Mouse (Mus musculus) G1E-ER4 (cell line): ENCODE measurements around the gene Teddm3. TPM values are rescaled to one million over a fixed set of nuclear protein-coding genes. Genes with fewer than 3 reads are reported as not detected.
"Not testable (repeated sequence)": the region's sequence is repeated elsewhere in the genome, so short reads cannot be mapped to it uniquely, and the experiment has no call there.

ENCODE experiments used
- GATA1 ChIP-seq: IDR thresholded peaks from one replicate; pipeline ENCODE4 v1.8.0; 2012; ENCODE audit warnings: low read length, inconsistent platforms
- polyA plus RNA-seq: library from polyadenylated mRNA; stranded (reverse); fragments of >175 nt; gene quantifications from 2 replicates; pipeline ENCODE4 v1.2.3, GENCODE M21; 2012

The Teddm3 gene
- not detected in 2 replicates for polyA plus RNA-seq

DNA sequence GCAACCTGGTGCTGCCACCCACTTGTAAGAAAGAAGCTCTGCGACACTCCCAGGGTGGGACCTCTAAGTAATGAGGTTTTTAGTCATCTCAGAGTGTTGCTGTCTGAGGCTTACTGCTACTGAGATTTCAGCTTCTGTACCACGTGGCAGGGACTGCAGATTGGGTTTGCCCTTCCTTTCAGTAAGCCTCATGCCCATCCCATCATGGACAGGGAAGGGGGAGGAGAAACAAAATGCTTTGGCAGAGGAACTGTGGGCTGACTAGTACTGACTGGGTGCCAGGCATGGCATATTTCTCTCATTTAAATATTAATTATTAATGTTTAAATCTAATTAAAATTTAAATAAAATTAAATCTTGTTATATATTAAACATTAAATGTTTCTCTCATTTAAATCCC, at the start of gene Teddm3:
TSS of gene Teddm3 (minus strand) at position 101 of the 400 bp plus-strand sequence.
- TF ChIP-seq GATA1 = not testable (repeated sequence)

DNA sequence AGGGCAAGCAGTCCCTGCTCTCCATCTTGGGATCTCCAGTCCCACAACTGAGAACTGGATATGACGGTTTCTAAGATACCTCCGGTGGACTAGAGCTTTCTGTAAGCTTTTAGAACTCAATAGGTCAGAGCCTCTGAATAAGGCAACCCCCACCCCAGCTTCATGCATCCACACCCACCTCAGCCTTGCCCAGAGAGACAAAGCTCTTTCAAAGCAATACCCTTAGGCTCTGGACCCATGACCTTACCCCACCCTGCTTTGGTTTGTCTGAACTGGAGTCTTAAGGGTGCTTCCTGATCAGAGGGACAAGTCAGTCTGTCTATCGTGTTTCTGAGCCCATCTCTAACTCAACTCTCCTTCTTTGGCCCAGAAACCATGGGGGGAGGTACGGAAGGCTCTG, 48.9 kb upstream of the Teddm3 start:
- no peak for TF ChIP-seq GATA1

DNA sequence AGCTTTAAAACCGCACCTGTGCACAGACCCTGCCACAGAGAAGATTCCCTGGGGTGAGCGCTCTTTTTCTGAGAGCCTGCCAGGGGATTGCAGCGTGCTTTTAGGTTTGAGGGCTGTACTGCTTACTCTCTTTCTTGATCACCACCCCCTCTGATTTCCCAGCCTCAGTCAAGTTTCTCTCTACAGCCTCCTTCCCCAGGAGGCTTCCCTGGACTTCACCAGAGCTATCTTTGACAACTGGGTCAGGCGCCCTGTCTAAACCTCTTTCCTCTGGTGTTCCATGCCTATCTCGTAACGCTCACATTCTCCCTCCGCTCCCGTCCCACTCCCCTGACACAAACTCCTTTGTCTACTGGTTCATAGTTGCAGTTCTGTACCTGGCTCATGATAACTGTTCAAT, 45.6 kb upstream of the Teddm3 start:
- TF ChIP-seq GATA1 = no peak

DNA sequence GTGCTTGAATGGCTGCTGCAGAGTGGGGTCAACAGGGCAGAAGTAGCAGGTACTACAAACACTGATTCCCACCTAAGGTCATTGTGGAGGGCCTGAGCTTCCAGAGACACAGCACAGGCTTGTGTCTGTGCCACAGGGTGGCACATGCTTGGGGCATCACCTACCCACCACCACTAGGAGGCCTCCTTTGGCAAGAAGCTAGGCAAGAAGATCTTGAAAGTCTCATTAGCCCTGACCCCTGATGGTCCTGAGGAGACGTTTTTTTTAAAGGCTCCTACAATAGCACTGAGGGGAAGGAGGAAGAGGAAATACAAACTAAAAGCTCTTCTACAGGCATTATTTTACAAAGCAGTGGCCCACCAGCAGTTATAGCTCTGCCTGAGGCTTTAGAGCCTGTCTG, 44.7 kb upstream of the Teddm3 start:
- TF ChIP-seq GATA1 = no peak

DNA sequence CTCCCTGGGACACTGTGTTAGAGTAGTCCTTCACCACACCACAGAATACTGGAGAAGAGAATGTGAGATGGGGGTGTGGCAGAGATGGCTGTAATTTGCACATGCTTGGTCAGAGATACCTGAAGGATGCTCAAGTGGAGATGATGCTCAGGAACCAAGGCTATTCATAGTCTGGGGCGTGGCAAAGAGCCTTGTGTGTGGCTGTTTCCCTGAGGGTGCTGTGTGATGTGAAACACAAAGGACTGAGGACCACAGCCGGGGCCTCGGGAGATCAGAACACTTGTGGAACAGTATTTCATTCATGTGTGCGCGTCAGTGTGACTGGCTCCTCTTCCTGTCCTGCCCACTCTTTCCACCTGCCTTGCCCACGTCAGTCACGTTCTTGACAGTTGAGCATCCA, 44.2 kb upstream of the Teddm3 start:
- TF ChIP-seq GATA1 = no peak

DNA sequence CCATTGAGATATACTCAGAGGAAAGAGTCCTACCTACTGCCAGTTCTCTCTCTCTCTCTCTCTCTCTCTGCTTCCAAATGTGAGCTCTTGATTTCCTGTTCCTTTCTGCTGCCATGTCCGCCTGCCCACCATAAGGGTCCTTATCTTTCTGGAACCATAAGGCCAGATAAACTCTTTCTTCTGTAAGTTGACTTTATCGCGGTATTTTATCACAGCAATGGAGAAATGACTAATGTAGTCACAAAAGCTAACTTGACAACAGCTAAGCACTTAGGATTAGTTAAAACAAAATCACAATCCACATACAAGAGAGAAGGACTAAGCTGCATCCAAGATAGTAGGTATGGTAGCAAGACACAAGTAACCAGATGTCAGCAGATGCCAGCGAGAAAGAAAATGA, 43.7 kb upstream of the Teddm3 start:
- no peak for TF ChIP-seq GATA1

DNA sequence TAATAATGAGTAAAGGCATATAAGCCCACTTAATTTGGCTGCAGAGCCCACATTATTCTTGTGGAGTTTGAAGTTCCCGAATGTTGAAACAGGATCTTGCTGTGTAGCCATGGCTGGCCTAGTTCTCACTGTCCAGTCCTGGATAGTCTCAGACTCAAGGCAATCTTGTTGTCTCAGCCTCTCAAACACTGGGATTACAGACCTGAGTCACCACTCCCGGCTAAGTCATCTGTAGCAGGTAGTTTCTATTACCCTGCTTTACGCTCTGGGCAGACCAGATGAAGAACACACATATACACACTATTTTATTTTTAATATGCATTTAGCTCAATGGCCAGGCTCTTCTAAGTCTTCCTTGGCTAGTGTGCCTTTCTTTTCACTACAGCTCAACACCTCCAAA, 42.8 kb upstream of the Teddm3 start:
- TF ChIP-seq GATA1 = no peak

DNA sequence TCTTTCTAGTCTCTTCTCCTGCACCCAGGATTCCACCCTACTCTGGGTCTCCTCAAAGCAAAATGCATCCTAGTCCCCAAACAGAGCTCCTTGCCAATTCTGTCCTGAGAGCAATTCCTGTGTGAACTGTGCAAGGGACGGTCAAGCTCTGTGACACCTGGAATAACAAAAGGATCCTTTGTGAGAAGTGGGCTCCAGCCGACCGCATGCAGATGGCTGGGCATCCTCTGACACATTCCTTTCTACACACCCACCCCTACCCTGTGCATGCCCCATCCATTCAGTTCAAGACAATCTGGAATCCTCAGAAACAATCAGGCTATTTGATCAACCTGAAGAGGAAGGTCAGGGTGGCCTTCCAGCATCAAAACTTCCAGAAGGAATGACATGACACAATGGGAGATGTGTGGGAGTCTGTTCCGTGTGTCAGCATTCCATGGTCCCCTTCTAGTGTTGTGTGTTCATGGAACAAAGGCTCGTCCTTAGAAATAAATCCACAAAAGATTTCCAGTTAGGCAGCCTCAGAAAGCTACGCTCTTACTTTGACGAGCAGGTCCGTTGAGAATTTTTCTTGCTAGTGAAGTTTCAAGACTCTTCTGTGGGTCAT, 41.6 kb upstream of the Teddm3 start:
- TF ChIP-seq GATA1 = no peak

DNA sequence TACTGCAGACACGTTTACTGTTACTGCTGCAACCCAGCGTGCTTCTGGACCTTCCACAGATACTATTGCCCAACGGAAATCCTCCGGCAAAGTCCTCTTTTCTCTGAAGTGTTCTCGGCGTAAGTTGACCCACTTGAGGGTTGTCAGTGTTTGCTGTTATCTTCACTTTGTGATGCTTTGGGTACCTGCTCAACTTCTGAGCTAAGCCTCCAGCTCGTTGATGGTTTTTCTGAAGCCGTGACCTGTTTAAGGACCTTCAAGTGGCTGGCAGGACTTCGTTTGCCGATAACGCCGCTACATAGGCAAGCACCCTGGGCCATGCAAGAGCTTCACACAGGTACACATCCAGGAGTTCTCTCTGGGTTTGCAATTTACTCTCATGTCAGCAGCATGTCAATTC, 40.4 kb upstream of the Teddm3 start:
- TF ChIP-seq GATA1 = no peak

DNA sequence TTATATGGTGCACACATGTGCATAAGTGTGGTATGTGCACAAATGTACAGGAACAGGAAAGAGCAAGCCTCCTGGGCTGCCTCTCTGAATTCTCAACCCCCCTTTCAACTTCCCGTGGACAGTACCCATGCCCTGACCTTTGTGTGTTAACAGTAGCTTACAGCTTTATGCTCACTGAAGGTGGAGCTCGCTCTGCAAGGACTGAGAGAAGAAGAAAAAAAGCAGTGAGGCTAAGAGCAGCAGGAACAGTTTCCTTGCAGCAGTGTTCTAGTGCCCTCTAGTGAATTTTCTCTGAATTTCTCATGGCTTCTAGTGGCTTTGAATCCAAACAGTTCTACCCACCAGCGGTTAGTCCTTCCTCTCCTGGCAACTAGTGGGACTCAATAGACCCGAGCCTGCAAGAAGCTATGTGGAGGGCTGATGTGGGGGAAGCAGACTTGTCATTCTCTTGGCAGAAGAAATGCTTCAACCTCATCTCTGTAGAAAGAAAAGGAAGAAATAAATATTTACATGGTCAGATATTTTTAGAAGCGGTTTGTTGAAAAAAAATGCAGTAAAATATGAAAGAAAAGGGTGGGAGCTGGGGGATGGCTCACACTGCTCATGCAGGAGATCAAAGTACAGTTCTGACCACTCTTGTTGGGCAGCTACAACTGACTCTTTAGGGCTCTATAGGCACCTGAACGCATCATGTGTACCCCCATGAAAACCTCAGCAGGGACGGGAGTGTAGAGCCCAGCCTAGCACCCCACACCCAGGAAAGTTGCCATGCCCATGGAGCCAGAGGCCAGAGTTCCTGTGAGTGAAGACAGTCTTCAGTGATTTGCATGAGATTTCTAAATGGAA, 38.9 kb upstream of the Teddm3 start:
- TF ChIP-seq GATA1 = no peak

DNA sequence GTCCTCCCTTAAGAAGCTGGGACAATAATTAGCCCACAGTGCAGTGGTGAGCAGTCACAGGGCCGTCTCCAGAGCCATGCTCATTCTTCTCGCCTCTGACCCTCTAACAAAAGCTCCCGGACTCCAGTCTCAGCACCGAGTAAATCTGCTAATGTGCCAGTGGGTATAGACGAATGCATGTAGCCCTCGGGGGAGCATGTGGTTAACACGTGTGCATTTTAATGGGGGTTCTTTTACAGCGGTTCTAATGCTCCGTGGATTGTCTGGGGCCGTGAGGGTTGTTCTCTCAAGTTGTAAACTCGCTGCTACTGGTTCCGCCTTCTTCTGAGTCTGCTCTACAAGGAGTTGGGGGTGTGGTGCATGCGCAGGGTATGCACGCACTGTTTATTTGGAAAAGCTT, 37.8 kb upstream of the Teddm3 start:
- no peak for TF ChIP-seq GATA1

DNA sequence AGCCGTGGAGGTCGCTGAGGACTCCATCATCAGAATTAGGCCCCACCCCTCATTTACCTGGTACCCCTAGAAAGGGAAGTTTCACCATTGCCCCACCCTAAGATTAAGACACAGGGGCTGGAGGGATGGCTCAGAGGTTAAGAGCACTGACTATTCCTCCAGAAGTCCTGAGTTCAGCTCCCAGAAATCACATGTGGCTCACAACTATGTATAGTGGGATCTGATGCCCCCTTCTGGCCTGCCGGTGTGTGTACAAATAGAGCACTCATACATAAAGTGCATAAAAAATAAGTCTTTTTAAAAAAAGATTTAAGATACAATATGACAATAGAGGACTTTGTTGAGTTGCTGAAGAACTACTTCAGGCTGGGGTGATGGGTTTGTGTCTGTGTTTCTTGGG, 34.5 kb upstream of the Teddm3 start:
- TF ChIP-seq GATA1 = no peak

DNA sequence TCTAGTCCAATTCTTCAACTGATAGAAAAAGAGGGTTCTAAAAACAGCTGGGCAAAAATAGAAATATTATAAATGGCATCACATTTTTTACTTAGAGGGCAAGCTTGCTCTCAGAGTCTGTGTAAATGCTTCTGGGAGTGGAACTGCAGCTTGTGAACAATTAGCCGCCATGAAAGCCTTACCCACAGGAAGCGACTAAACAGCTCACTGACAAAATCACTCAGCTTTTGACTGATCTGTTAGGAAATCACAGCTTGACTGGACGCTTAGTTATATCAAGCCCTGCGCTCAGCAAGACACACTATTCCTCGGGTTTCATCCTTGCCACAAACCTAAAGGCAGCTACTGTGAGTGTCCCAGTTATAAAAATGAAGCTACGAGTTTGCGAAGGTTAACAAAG, 33.8 kb upstream of the Teddm3 start:
- no peak for TF ChIP-seq GATA1

DNA sequence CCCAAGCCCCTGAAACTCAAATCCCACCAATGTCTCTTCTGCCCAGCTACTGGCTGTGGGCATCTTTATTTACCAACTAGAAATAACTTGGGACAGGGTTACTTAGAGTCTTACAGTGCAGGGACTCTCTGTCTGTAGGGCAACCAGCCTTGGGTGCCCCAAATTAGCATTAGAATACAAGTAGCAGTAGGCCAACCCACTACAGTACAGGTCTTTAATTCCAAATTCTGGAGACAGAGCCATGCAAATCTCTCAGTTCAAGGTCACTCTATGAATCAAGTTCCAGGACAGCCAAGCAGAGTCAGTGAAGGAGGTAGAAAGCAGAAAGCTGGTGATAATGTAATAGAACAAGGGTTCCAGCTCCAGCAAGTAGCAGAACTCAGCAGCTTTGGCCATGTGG, 30.9 kb upstream of the Teddm3 start:
- no peak for TF ChIP-seq GATA1

DNA sequence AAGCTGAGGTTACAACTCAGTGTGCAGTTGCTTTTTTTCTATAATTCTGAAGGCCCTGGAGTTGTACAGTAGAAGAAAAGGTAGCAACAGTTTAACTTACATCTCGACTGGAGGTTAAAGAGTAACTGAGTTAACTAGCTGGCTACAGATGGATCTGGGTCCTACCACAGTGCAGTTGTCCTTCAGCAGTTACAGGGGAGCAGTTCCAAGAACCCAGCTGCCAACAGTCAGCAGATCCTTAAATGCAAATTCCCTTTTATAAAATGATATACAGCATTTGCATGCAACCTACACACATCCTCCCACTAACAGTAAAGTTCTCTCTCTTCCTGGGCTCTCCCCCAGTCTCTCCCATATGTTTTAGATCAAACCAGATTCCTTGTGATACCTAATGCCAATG, 28.3 kb upstream of the Teddm3 start:
- TF ChIP-seq GATA1 = no peak

DNA sequence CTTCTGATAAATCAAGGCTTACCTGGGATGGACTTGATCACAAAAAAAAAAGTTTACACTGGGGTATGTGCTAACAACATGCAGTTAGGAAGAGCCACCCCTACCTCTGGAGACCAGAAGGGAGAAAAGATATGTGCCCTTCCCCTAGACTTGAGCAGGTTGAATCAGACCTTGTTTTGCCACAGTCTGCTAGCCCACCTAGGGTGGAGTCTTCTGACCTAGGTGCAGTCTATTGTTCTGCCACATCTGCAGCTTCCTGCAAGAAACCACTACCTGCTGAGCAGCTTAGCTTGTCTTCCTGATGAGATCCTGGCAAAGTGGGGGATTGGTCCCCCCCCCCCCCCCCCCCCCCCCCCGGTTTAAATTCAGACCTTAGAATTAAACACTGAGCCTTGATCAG, 21.4 kb upstream of the Teddm3 start:
- TF ChIP-seq GATA1 = no peak

DNA sequence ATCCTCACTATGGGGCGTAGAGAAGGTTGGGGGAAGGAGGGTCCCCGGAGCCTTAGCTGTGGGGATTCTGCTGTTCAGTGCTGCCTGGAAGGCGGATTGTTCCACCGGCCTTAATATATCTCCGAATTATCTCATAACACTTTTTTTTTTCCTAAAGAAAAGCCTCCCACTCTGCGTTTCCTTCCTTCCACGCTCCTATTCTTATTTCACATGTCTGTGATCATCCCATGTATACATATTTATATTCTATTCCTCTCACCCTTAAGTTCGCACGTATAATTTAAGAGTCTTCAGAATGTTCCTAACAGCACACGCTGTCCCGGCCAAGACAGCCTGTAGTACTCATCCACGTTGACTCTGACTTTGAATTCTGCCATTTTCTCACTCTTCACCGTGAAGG, 14.9 kb upstream of the Teddm3 start:
- TF ChIP-seq GATA1 = no peak
